ENCODE assay signal across 29 mouse cellular contexts in genomic region chr13:43442551-43442950, GRCm38 (mm10). TPM values are rescaled to one million over a fixed set of nuclear protein-coding genes. Genes with fewer than 3 reads are reported as not detected.
A peak's percentile ranks its signal among the peaks of the same experiment; 100 is the strongest.
DNase-seq lines count a peak whose midpoint lies in the region; ATAC-seq and TF ChIP-seq lines count a peak whose summit lies in the region.
"Had no signal": no experiment of that assay in that cellular context is flagged by ENCODE, and none has a peak within 500 bp of the region (broad histone marks: within the 10 kb centered on the region; RNA-seq: fewer than 3 reads in every experiment).

No protein-coding gene starts in this region.

- TF ChIP-seq CTCF in layer of hippocampus, adult 2 months (conservative IDR thresholded peaks at IDR 0.05): no peak

- no peak overlapping the region for H3K4me2 ChIP-seq in midbrain, embryonic 11.5 days
- no peak overlapping the region for H3K4me2 ChIP-seq in midbrain, embryonic 15.5 days
- no peak overlapping the region for H3K4me2 ChIP-seq in forebrain, embryonic 14.5 days (ENCODE audit: low read length)
- H3K4me2 ChIP-seq: embryonic facial prominence, embryonic 13.5 days; heart, embryonic 15.5 days; hindbrain, embryonic 13.5 days; limb, embryonic 12.5 days; liver, embryonic 12.5 days; neural tube, embryonic 15.5 days had no signal

- DNase-seq in layer of hippocampus, adult 2 months (ENCODE audit: low spot score in 2 of 2): peak in 1 of 2 experiments; percentile 25
- no peak for DNase-seq in layer of hippocampus, postnatal 36 days
- peak; percentile 66 for DNase-seq in midbrain, embryonic 11.5 days (ENCODE audit: low spot score, missing footprints)
- peak; percentile 14 for DNase-seq in NIH3T3 (ENCODE audit: low read depth)
- DNase-seq in forebrain, embryonic 14.5 days (ENCODE audit: low spot score): no peak
- no peak for DNase-seq in cerebellum, postnatal 10 days
- DNase-seq: adrenal gland, postnatal 25 days; cerebellum, adult 11-12 months; cerebellum, adult 9-11 months; forebrain, postnatal 0 days; gastrocnemius, postnatal 25 days; heart, adult 11 months; kidney, adult 11 months; kidney, postnatal 25 days; liver, postnatal 0 days; lung, postnatal 4 days; retina, postnatal 1 day; right cerebral cortex, postnatal 14 days had no signal

- H3K27me3 ChIP-seq in midbrain, embryonic 11.5 days (ENCODE audit: control insufficient read depth, insufficient read depth, low read length): no peaks in the 10 kb centered on the region
- no peaks in the 10 kb centered on the region for H3K27me3 ChIP-seq in midbrain, embryonic 15.5 days (replicated peaks)
- H3K27me3 ChIP-seq in forebrain, embryonic 14.5 days (replicated peaks; ENCODE audit: control insufficient read depth, insufficient read depth, low read length): no peaks in the 10 kb centered on the region
- H3K27me3 ChIP-seq: embryonic facial prominence, embryonic 13.5 days; heart, embryonic 15.5 days; hindbrain, embryonic 13.5 days; limb, embryonic 12.5 days; liver, embryonic 12.5 days; neural tube, embryonic 15.5 days had no signal

- H3K36me3 ChIP-seq in midbrain, embryonic 11.5 days (ENCODE audit: control insufficient read depth, insufficient read depth, low read length): no peaks in the 10 kb centered on the region
- no peaks in the 10 kb centered on the region for H3K36me3 ChIP-seq in midbrain, embryonic 15.5 days (replicated peaks)
- no peaks in the 10 kb centered on the region for H3K36me3 ChIP-seq in forebrain, embryonic 14.5 days (ENCODE audit: control insufficient read depth, insufficient read depth, low read length)
- H3K36me3 ChIP-seq: heart, embryonic 10.5 days; heart, embryonic 15.5 days; hindbrain, embryonic 13.5 days; limb, embryonic 12.5 days; liver, embryonic 12.5 days; neural tube, embryonic 15.5 days had no signal

- WGBS in midbrain, embryonic 11.5 days: 84% methylated on average over 1 of the region's 1 CpGs
- WGBS in midbrain, embryonic 15.5 days: 87% methylated on average over 1 of the region's 1 CpGs
- 92% methylated on average over 1 of the region's 1 CpGs for WGBS in forebrain, embryonic 14.5 days

- H3K4me3 ChIP-seq in layer of hippocampus, adult 2 months: no peak overlapping the region
- H3K4me3 ChIP-seq in midbrain, embryonic 11.5 days (ENCODE audit: low read depth, low read length): no peak overlapping the region
- H3K4me3 ChIP-seq in midbrain, embryonic 15.5 days: no peak overlapping the region
- H3K4me3 ChIP-seq in forebrain, embryonic 14.5 days (ENCODE audit: low read depth, low read length): no peak overlapping the region
- H3K4me3 ChIP-seq: embryonic facial prominence, embryonic 13.5 days; forebrain, embryonic 10.5 days; heart, embryonic 10.5 days; heart, embryonic 15.5 days; hindbrain, embryonic 13.5 days; limb, embryonic 12.5 days; liver, embryonic 12.5 days; neural tube, embryonic 15.5 days had no signal

- no peaks in the 10 kb centered on the region for H3K4me1 ChIP-seq in midbrain, embryonic 11.5 days (ENCODE audit: control insufficient read depth, insufficient read depth, low read length)
- H3K4me1 ChIP-seq in midbrain, embryonic 15.5 days: peaks cover 6% of the 10 kb centered on the region; the same call in 1 of the 2 replicates
- no peaks in the 10 kb centered on the region for H3K4me1 ChIP-seq in forebrain, embryonic 14.5 days (ENCODE audit: control insufficient read depth, insufficient read depth, low read length)
- H3K4me1 ChIP-seq: embryonic facial prominence, embryonic 13.5 days; limb, embryonic 12.5 days had no signal

- no peaks in the 10 kb centered on the region for H3K9me3 ChIP-seq in midbrain, embryonic 11.5 days (ENCODE audit: control insufficient read depth, low read length)
- H3K9me3 ChIP-seq in midbrain, embryonic 15.5 days: no peaks in the 10 kb centered on the region
- H3K9me3 ChIP-seq in forebrain, embryonic 14.5 days (replicated peaks; ENCODE audit: control insufficient read depth, low read length): no peaks in the 10 kb centered on the region
- H3K9me3 ChIP-seq: embryonic facial prominence, embryonic 13.5 days; G1E; heart, embryonic 10.5 days; heart, embryonic 15.5 days; hindbrain, embryonic 13.5 days; limb, embryonic 12.5 days; liver, embryonic 12.5 days; neural tube, embryonic 15.5 days had no signal

- no peak overlapping the region for H3K9ac ChIP-seq in midbrain, embryonic 11.5 days (ENCODE audit: low read length)
- H3K9ac ChIP-seq in midbrain, embryonic 15.5 days: no peak overlapping the region
- H3K9ac ChIP-seq in forebrain, embryonic 14.5 days (ENCODE audit: low read length): no peak overlapping the region
- H3K9ac ChIP-seq: embryonic facial prominence, embryonic 13.5 days; forebrain, postnatal 0 days; heart, embryonic 15.5 days; hindbrain, embryonic 13.5 days; limb, embryonic 12.5 days; liver, embryonic 12.5 days; liver, postnatal 0 days; neural tube, embryonic 15.5 days had no signal

- H3K27ac ChIP-seq in layer of hippocampus, adult 2 months: peak overlapping the region; percentile 63
- H3K27ac ChIP-seq in midbrain, embryonic 11.5 days (ENCODE audit: low read depth, low read length): no peak overlapping the region
- H3K27ac ChIP-seq in midbrain, embryonic 15.5 days: no peak overlapping the region
- H3K27ac ChIP-seq in forebrain, embryonic 14.5 days (ENCODE audit: low read depth, low read length): no peak overlapping the region
- H3K27ac ChIP-seq: embryonic facial prominence, embryonic 13.5 days; forebrain, embryonic 10.5 days; heart, embryonic 10.5 days; heart, embryonic 15.5 days; hindbrain, embryonic 13.5 days; limb, embryonic 12.5 days; liver, embryonic 12.5 days; neural tube, embryonic 15.5 days had no signal

- ATAC-seq in midbrain, embryonic 11.5 days (ENCODE audit: low FRiP score): no peak
- ATAC-seq in midbrain, embryonic 15.5 days (replicated peaks): no peak
- ATAC-seq in forebrain, embryonic 14.5 days: no peak
- ATAC-seq: forebrain, postnatal 0 days; inflammation-experienced regulatory T-cells, adult 6 months; liver, embryonic 12.5 days; liver, postnatal 0 days had no signal

RNA-seq across cellular contexts. Expression of gene Ranbp9, which starts 38.5 kb away (rescaled TPM):
- total RNA-seq in layer of hippocampus, adult 2 months (2021): 10 to 100 TPM; 82.5 to 85.2 TPM
- total RNA-seq in layer of hippocampus, postnatal 36 days (2021): 10 to 100 TPM; 89.2 to 90.1 TPM
- polyA plus RNA-seq in midbrain, embryonic 11.5 days (2014; fragmentation: Nextera tagmentation; extraction: Ambion mirVana): 10.9 and 15.9 TPM in 2 replicates
- 11.5 and 13.3 TPM in 2 replicates for polyA plus RNA-seq in midbrain, embryonic 15.5 days (2015; fragmentation: Nextera tagmentation; extraction: Ambion mirVana)
- polyA plus RNA-seq in forebrain, embryonic 14.5 days (2014; fragmentation: Nextera tagmentation; extraction: Ambion mirVana): 15.4 and 16.4 TPM in 2 replicates

RNA-seq across cellular contexts. Expression of gene Nol7, which starts 44.4 kb away (rescaled TPM):
- 10 to 100 TPM; 88.4 to 89.6 TPM for total RNA-seq in layer of hippocampus, adult 2 months (2021)
- 10 to 100 TPM; 78.6 to 84.6 TPM for total RNA-seq in layer of hippocampus, postnatal 36 days (2021)
- polyA plus RNA-seq in midbrain, embryonic 11.5 days (2014; fragmentation: Nextera tagmentation; extraction: Ambion mirVana): 236 and 255 TPM in 2 replicates
- polyA plus RNA-seq in midbrain, embryonic 15.5 days (2015; fragmentation: Nextera tagmentation; extraction: Ambion mirVana): 155 and 160 TPM in 2 replicates
- polyA plus RNA-seq in forebrain, embryonic 14.5 days (2014; fragmentation: Nextera tagmentation; extraction: Ambion mirVana): 175 and 196 TPM in 2 replicates

Comparison
In these comparisons a context has a peak if more than half of its experiments do, and no peak if none do; other contexts are left out.
1. DNase-seq: peak in midbrain, embryonic 11.5 days (single experiment) and NIH3T3 (single experiment); none in layer of hippocampus, postnatal 36 days (0 of 2), forebrain, embryonic 14.5 days (single experiment) and cerebellum, postnatal 10 days (0 of 2).